Mouse (Mus musculus) skeletal muscle tissue, adult 2 months (tissue): Measurements from ENCODE around the gene Dscam.

ENCODE experiments used
- DNase-seq: peaks from one replicate; pipeline ENCODE4 v3.0.0-alpha.2; 2012; ENCODE audit warnings: low read depth, low spot score

Gene Dscam

GRCm38 (mm10) chr16:96723066-96723669 is 447.4 kb downstream of the Dscam start:
- no peak for DNase-seq

GRCm38 (mm10) chr16:96722135-96722534 is 448.4 kb downstream of the Dscam start:
- DNase-seq = no peak

- DNase-seq = no peak
Measured at GRCm38 (mm10) chr16:96721241-96721640, 449.3 kb downstream of the Dscam start.

- DNase-seq = no peak
Measured at GRCm38 (mm10) chr16:96720666-96721065, 449.9 kb downstream of the Dscam start.

DNA sequence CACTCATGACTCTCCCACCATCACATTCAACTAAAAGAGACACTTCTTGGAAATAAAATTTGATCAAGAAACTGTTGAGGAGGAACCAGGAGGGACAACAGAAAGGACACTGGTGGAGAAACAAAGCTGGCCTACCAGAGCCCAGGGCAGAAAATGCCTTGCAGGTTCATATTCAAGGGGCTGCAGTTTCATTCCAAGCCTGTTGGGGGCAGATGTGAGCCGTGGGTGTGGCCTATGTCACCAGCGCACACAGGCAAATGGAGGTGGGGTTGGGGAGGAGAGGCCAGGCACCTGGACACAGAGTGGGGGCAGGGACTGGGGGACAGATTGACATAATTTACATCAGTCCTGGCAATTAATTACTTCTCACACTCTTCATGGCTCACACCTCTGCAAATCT is 452.3 kb downstream of the Dscam start:
- DNase-seq = no peak

DNA sequence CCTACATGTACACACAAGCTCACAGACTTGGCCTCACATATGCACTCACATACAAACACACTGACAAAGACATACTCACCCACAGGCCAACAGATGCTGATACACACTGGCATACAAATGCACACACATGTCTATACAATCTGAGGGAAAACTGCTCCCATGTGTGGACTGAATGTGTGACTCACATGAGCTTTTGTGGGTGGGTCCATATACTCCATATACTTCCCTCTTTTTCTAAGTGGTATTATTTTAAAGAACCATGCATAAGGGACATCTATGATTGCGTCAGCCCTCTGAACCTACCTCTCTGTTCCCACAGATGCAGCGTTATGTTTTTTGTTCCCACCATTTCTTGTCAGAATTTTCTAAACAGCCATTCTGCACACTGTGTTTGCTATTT is 453.9 kb downstream of the Dscam start:
- DNase-seq = no peak

DNA sequence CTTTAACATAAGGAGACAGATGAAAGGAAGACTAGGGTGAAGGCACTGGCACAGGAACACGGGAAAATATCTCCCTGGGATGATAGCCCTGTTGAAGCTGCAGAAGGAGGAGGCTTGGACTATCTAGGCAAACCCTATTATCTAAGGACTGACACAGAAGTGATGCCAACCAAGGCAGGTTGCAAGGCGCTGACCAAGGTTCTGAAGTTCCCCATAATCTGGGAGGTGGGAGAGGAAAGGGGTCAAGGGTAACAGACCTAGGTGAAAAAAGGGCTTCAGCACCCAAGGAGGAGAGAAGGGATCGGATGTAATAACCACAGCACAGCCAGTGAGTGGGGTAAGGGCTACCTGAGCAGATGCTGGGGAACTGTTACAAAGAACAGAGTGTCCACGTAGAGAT is 458.6 kb downstream of the Dscam start:
- DNase-seq = no peak

DNA sequence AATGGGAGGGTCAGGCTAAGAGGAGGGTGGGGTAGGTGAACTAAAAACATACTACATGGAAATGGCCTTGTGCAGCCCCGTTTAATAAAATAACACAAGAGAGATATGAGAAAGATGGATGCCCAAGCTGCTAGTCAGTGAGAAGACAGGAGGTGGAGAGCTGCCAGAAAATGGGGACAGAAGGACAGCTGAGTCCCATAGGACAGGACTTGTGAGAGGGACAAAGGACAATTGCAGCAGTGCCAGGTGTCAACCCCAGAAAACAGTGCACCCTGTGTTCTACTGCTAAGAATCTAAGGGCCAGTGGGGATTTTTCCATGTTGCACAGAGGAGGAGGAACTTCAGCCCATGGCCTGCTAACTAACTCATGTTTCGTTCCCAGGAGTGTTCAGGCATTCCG is 470.0 kb downstream of the Dscam start:
- DNase-seq = no peak

GRCm38 (mm10) chr16:96695882-96696281 is 474.7 kb downstream of the Dscam start:
- no peak for DNase-seq

DNA sequence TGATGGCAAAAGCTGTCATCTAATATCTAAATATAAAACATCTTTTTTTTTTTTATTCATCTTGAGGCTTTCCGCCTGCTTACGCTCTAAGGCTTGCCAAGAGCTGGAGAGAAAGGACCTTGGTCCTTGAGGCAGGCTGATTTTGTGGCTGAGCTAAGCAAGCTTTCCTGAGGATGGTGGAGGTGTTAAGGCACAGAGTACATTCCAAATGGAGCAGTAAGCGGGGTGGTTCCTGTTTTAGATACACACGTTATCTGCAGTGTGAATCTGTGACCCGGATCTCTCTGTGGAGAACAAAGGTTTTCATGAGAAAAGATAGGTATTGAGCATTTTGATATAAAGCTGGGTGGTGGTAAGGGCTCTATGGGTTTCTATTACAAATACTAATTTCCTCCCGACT is 479.0 kb downstream of the Dscam start:
- no peak for DNase-seq

GRCm38 (mm10) chr16:96690052-96690451 is 480.5 kb downstream of the Dscam start:
- no peak for DNase-seq

DNA sequence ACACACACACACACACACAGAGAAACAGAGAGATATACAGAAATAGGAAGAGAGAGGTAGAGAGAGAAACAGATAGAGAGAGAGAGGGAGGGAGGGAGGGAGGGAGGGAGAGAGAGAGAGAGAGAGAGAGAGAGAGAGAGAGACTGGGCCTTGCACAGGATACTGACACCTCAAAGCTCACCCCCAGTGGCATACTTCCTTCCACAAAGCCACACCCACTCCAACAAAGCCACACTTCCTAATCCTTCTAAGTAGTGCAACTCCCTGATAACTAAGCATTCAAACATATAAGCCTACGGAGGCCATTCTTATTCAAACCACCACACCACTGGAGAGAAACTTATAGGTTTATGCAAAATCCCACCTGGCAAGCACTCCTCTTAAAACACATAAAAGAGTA is 481.1 kb downstream of the Dscam start:
- DNase-seq = no peak

DNA sequence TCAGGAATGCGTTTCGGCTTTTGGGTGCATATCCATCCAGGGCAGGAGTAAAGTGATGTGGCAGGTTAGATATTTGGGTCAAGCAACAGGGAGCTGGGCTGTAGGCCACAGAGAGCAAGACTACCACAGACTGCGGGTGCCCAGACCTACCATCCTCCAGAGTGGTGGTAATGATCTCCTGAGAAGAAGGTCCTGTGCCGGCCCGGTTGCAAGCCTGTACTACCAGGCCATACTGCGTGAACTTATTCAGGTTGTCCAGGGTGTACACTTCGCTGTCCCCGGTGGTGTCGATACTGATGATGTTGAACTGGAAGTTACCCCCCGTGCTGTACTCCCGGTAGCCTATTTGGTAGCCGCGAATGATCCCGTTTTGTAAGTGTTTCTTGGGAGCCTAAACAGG is 485.5 kb downstream of the Dscam start:
- DNase-seq = no peak

- no peak for DNase-seq
Measured at GRCm38 (mm10) chr16:96684581-96684980, 486.0 kb downstream of the Dscam start.

- DNase-seq = no peak
Measured at GRCm38 (mm10) chr16:96682289-96682972, 488.1 kb downstream of the Dscam start.

DNA sequence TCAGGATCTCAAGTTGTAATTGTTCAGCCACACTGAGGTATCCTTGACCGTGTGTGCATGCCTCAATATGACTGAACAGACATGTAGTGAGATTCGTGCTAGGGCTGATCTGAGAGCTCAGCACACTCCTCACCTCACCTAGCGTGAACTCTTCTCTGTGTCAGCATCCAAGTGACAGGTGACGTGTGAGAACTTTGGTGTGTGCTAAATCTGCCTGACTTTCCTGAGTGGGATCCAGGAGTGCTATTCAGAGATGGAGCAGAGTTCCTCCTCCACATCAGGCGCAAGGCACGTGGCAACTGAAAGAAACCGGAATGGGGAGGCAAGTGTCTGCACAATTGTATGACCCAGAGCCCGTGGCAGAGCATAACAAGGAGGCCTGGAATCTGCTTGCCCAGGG is 490.6 kb downstream of the Dscam start:
- no peak for DNase-seq

DNA sequence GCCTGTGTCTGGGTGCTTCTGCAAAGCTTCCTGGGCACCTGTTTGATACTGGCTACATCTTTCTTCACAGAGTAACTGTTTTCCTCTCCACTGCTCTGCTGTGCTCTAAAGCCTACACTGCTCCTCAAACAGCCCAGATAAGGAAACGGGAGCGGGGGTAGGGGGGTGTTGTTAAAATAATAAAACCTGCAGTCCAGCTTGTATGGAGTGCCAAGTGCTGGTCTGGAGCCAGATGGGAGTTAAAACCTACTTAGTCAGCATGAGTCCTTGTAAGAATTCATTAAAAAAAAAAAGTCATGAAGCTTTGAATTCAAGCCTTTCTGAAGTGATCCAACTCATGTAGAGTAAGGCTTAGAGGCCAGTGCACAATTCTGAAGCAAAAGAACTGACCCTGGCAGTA is 493.1 kb downstream of the Dscam start:
- DNase-seq = no peak

GRCm38 (mm10) chr16:96676663-96677062 is 493.9 kb downstream of the Dscam start:
- DNase-seq = no peak

GRCm38 (mm10) chr16:96673191-96673847 is 497.2 kb downstream of the Dscam start:
- DNase-seq = no peak

DNA sequence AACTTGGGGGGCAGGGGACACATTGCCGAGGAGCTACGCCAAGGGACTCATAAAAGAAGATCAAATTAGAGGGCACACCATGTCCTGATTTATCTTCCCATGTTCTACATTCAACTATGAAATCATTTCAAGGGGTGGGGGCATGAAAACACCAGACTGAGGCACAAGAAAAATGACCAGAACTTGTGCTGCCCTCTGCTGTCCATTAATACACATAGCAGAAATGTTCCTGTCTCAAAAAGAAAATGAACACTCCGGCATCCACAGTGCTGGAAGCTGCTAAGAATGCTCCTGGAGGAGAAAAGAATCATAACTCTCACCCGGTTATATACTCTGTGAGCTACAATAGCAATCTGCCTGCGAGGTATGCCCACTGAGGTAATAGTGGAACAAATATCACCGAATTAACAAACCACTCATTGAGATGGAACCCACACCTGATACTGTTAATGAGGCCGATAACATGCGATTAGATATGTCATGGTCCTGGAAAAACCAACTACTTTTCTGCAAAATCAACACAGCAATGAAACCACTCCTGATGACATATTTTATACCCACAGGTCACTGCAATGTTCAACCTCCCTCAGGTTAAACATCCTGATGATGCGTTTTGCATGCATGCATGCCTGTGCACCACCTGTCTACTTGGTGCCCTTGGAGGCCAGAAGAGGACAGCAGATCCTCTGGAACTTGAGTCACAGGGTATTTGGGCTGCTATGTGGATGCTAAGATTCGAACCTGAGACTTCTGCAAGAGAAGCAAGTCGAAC is 498.8 kb downstream of the Dscam start:
- DNase-seq = peak; percentile 4

GRCm38 (mm10) chr16:96669706-96670105 is 500.8 kb downstream of the Dscam start:
- DNase-seq = no peak

DNA sequence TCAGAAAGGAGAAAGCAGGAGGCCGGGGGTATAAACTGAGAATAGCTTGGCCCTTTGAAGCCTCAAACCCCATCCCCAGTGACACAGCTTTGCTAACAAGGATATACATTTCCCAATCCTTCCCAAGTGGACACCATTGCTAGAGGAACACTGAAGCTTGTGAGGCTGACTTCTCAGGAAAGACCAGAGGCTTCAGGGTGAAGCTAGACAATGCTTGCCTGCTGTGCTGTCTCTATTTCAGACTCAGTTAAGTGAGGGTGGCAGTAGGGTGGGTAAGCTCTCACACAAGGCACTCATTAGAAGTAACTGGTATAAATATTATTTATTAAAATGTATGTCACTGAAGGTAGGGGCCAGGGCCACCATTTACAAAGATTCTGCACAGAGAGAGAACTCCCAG is 502.1 kb downstream of the Dscam start:
- DNase-seq = no peak
